Mouse (Mus musculus) splenic B cell, adult 2 months (primary cell): Measurements from ENCODE around the gene 2410015M20Rik.
A peak's percentile ranks its signal among the peaks of the same experiment; 100 is the strongest.
"Not testable (repeated sequence)": the region's sequence is repeated elsewhere in the genome, so short reads cannot be mapped to it uniquely, and the experiment has no call there.

ENCODE experiments used
- DNase-seq: peaks from one replicate; pipeline ENCODE4 v3.0.0-alpha.2; 2011; ENCODE audit warnings: low read depth, low spot score
- H3K27me3 ChIP-seq: 2 replicates; pipeline ENCODE4 v1.6.1; 2012; ENCODE audit warnings: mild to moderate bottlenecking, low read length, moderate library complexity, mixed read lengths; ENCODE audit not compliant: control insufficient read depth, poor library complexity, insufficient read depth, severe bottlenecking
- H3K36me3 ChIP-seq: 2 replicates; pipeline ENCODE4 v1.6.1; 2012; ENCODE audit warnings: mild to moderate bottlenecking, low read length, moderate library complexity, mixed read lengths; ENCODE audit not compliant: control insufficient read depth, poor library complexity, insufficient read depth, severe bottlenecking

Gene 2410015M20Rik

DNA sequence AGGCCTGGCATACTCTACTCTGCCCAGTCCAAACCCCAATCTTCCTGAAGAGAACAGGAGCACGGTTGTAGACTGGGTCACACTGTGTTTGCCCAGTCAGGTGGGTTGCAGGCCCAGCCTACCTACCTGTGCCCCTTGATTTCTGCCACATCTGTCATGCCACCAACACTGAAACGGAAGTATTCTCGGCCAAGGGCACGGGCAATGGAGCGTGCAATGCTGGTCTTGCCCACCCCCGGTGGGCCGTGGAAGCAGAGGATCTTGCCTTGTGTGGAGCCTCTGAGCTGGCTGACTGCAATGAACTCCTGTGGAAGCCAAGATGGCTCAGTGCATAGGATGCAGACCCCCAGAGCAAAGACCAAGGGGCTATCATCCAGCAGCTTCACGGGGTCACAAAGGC, 8.1 kb upstream of the 2410015M20Rik start:
- Histone ChIP-seq H3K36me3 (peaks cover 9% of the 10 kb centered on the region), H3K27me3 (no peaks in the 10 kb centered on the region)
- no peak for DNase-seq

DNA sequence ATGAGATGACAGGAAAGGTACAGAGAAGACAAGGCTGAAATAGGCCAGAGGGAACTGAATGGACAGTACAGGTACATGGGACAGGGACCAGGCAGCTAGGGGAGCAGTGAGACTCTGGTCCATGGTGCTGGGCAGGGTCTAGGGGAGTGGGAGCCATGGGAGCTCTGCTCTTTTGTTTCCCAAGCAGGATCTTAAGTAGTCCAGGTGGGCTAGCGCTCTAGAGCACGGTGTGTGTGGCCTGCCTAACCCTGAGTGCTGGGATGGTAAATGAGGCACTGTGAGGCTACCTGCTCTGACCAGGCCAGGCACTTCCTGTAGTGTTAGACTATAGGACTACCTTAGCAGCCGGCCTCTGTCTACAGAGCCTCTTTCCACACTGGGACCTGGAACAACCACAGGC, 7.2 kb upstream of the 2410015M20Rik start:
- Histone ChIP-seq H3K36me3 (peaks cover 9% of the 10 kb centered on the region), H3K27me3 (no peaks in the 10 kb centered on the region)
- no peak for DNase-seq

DNA sequence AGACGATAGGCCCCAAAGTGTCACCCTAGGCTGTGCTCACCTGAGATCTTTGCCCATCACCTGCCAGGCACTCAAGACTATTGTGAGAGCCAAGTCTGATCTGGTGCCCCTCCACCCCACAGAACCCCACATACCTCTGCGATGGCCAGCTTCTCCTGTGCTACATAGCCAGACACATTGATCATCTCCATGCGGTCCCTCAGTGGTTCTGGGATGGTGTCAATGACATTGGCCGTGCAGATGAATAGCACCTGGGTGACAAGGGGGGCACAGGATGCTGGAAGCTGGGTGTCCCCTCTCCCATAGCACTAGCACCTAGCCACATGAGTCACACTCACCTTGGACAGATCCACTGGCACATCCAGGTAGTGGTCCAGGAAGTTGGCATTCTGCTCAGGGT, 6.2 kb upstream of the 2410015M20Rik start:
- Histone ChIP-seq H3K27me3 (no peaks in the 10 kb centered on the region), H3K36me3 (peaks cover 9% of the 10 kb centered on the region)
- DNase-seq: no peak

DNA sequence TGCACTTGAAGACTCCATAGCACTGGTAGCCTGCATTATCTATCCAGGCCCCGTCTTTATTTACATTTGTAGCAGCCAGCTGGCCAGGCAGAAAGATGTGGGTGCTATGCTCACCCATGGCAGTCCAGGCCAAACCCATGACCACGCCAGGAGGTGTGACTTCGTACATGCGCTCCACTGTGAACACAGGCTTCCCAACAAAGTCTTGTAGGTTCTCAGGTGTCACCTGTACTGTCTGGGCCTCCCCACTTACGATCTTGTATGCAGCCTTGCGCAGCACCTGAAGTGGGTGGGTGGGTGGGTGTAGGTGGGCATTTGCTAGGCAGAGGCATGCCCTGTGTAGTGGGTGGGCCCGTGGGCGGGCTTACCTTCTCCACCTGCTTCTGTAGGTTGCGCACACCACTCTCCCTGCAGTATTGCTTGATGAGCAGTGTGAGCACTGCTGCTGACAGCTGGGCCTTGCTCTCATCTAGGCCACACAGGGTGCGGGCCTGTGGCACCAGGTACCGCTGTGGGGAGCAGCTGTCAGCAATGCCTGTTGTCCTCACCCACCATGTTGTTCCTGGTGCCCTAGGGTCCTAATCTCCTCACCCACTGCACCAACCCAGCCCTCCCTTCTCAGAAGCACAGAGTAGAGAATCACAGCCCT, 5.7 kb upstream of the 2410015M20Rik start:
- DNase-seq: no peak
- H3K36me3 ChIP-seq: peaks cover 9% of the 10 kb centered on the region
- H3K27me3 ChIP-seq: no peaks in the 10 kb centered on the region

DNA sequence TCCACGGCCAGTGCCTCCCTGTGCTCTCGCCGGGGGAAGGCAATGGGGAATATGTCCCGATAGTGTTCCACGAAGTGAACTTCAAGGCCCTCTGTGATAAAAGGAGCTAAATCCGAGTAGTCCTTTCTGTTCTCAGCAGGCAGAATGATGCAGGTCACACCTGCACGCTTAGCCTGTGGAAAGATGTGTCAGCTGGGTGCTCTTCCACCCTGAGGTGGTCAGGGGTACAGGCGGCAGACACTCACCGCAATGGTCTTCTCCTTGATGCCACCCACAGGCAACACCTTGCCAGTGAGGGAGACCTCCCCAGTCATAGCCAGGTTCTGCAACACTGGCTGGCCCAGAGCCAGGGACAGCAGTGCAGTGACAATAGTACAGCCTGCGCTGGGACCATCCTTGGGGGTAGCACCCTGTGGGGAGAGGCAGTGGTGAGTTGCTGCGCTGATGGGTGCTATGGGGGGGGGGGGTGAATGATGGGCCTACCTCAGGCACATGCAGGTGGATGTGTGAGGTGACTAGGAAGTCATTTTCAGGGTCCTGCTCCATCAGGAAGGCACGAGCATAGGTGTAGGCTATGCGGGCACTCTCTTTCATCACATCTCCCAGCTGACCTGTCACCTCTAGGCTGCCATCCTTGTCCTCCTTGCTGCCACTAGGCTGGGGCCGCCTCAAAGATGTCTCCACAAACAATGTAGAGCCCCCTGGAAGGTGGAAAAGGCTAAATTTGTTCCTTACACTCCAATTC, 5.0 kb upstream of the 2410015M20Rik start:
- peak; percentile 25 for DNase-seq
- peaks cover 5% of the 10 kb centered on the region for H3K36me3 ChIP-seq
- no peaks in the 10 kb centered on the region for H3K27me3 ChIP-seq

DNA sequence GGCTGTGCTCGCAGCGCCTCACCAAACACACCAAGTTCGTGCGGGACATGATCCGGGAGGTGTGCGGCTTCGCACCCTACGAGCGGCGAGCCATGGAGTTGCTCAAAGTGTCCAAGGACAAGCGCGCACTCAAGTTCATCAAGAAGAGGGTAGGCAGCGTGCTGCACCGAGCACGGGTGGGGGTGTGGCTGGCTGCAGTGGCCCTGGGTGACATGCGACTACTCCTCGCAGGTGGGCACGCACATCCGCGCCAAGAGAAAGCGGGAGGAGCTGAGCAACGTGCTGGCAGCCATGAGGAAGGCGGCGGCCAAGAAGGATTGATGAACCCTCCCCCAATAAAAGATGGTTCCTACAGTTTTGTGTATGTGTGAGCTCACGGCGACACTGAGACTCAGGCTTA, 4.3 kb upstream of the 2410015M20Rik start:
- DNase-seq: peak; percentile 36
- H3K36me3 ChIP-seq, H3K27me3 ChIP-seq: not testable (repeated sequence)

DNA sequence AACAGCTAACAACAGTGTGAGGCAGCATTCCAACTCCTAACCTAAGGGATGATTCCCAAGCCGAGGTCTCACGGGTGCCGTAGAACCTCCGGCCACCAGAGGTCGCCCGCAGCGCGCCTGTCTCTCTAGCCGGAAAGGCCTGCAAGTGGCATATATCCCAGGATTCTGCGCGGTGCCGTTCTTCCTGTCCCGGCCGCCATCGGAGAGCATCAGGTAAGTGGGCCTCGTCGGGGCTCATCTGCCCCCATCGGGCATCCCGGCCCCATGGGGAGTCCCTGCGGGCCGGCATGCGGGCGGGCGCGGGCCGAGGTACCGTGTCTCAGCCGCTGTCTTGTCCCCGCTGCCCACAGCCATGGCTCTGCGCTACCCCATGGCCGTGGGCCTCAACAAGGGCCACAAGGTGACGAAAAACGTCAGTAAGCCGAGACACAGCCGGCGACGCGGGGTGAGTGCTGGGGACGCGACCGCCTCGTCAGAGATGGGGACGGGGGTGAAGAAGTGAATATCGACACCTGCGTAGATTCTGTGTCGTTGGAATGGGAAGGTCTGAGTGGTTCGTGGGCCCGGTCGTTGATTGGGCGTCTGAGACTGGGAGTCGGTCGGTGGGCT, 3.8 kb upstream of the 2410015M20Rik start, which contains the start of gene Rpl36:
Gene Rpl36, plus strand, starts transcription at position 181 of the 609 bp plus-strand sequence.
- no peaks in the 10 kb centered on the region for H3K27me3 ChIP-seq
- peaks cover 3% of the 10 kb centered on the region; the same call in 1 of the 2 replicates for H3K36me3 ChIP-seq
- DNase-seq: peak; percentile 93

DNA sequence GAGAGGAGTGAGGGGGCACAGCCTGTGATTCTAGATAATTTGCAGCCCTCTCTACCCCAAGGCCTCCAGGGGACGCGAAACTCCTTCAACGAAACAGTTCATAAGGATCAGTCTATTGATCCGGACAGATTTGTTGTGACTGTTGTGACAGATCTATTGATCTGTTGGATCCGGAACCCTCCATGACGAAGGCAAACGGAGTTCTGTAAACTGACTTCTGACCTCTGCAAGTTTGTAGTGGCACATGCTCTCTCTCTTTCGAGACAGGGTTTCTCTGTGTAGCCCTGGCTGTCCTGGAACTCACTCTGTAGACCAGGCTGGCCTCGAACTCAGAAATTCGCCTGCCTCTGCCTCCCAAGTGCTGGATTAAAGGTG, 3.0 kb upstream of the 2410015M20Rik start:
- H3K36me3 ChIP-seq, DNase-seq, H3K27me3 ChIP-seq: not testable (repeated sequence)

DNA sequence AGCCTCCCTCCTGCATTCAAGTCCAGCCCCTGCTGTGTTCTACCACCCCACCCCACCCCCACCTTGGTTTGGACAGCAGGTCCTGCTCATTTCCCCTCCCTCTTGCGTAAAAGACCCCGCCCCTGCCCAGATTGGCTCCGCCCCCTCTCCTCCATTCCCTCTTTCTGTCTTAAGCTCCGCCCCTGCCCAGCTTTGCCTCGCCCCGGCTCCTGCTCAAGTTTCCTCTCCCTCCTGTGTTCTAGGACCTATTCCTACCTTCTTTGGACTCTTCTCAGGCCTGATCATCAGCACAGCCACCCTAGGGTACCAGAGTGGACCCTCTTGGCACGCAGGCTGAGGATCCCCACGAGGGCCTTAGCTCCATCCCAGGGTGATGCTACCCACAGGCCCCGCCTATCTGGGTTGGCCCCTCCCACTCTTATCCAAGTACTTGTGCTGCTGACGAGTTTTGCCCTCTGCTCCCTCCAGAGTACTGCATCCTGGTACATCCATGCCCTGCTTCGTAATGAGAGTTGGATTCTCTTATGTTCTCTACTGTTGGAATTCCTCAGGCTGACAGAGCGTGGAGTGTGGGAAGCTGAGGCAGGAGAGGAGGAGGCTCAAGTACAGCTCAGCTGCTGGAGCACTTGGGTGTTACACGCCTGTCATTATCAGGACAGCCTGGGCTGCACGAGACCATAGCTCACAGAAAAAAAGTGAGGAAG, 2.4 kb upstream of the 2410015M20Rik start:
- H3K27me3 ChIP-seq: no peaks in the 10 kb centered on the region
- peak; percentile 34 for DNase-seq
- H3K36me3 ChIP-seq: peaks cover 3% of the 10 kb centered on the region; the same call in 1 of the 2 replicates

DNA sequence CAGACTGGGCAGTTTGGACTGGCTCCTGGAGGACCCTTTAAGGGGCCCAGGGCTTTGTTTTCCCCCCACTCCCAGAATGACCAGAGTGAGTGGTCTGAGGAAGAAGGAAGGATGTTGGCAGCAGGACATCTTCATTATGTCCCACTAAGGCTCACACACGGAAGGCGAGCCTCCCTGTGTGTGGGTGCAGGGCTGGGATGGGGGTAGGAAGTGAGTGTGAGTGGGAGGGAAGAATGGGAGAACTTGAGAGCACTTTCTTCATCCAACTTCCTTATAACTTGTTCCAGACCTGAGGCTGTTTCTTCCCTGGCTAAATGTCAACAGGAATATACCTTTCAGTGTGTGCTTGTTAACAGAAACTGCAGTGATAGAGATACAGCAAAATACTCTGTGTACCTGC, 1.8 kb upstream of the 2410015M20Rik start:
- peaks cover 5% of the 10 kb centered on the region for H3K36me3 ChIP-seq
- H3K27me3 ChIP-seq: no peaks in the 10 kb centered on the region
- no peak for DNase-seq

DNA sequence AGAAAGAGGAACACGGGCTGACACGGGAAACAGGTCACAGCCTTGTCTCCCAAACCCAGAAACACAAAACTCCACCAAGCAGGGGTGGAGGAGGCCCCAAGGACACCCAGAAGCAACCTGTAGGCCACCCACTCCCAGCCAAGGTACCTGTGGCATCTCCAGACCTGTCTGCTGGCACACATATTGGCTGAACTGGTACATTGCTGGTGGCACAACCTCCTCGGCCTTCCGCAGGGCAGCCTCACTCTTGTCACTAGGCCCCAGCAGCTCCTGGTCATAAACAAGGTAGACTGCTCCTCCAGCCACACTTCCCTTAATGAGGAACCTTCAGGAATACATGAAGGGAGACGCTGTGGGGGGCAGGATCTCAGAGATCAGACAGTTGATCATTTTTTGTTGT, 872 bp downstream of the 2410015M20Rik start:
- no peak for DNase-seq
- peaks cover 4% of the 10 kb centered on the region for H3K36me3 ChIP-seq
- no peaks in the 10 kb centered on the region for H3K27me3 ChIP-seq

DNA sequence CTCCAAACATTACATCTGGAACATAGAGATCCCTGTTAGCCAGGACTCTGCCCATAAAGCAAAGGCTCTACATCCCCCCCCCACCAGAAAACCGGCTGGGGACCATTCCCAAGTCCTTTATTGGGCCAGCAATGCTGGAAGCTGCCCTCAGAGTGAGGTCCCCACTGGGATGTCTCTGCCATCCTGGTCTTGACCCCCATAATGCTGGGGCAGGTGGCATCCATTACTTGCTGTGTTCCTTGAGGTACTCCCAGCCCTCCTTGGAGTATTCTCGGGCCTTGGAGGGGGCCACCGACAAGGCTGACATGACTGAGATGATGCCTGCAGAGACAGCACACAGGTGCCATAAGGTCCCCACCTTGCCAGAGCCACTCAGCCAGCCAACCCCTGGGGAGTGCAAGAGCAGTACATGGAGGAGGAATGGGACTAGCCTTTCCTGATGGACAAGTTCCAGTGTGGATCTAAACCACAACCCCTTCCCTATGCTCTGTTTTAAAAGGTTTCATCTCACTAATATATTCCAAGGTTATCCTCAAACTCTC, 2.0 kb downstream of the 2410015M20Rik start:
- H3K36me3 ChIP-seq: peaks cover 5% of the 10 kb centered on the region
- H3K27me3 ChIP-seq: no peaks in the 10 kb centered on the region
- no peak for DNase-seq

DNA sequence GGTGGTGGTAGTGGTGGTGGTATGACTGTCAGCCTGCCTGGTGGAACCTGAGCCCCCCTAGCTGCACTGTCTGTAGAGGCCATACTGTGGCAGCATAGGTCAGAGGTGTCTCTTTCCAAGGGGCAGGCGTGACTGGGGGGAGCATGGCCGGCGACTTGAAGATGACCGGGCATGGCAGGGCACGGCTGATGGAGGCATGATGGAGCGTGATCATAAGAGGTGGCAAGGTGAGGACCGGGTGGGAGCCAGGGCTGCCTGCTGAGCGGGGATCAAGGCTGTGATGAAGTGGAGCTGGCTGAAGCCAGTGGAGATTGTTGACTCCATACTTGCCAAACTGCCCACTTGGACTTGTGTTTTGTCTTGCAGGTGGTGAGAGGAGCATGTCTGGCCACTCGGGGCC, 4.1 kb downstream of the 2410015M20Rik start:
- H3K27me3 ChIP-seq: no peaks in the 10 kb centered on the region
- no peak for DNase-seq
- H3K36me3 ChIP-seq: peaks cover 13% of the 10 kb centered on the region

DNA sequence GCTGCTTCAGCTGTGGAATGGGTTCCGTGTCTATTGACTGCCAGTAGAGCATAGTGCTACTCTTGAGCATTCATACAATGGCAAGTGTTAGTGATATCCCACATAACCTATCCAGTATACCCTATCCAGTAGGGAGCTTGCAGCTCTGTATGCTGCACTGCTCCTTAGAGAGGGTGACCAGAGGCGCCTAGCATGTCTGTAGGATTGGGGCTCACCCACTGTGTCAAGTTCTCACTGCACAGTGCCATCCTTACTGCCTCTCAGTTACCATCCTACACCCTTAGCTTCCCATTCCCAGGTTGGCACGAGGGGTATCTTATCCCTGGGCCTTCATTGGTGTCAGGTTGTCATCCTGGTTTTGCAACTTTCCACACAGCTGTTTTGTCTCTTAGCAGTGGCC, 5.1 kb downstream of the 2410015M20Rik start:
- Histone ChIP-seq H3K36me3 (peaks cover 16% of the 10 kb centered on the region), H3K27me3 (no peaks in the 10 kb centered on the region)
- DNase-seq: no peak

DNA sequence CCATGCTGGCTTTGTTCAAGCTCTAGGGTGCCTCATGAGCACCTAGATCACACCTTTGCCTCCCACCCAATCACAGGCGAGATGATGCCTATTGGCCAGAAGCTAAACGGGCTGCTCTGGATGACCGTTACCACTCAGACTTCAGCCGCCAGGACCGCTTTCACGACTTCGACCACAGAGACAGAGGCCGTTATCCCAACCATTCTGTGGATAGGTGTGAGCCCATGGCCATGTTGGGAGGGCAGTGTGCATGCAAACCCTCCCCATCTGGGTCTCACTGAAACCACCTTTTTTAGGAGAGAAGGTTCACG, 5.5 kb downstream of the 2410015M20Rik start:
- Histone ChIP-seq H3K36me3 (peaks cover 16% of the 10 kb centered on the region), H3K27me3 (no peaks in the 10 kb centered on the region)
- DNase-seq: no peak
